Mouse (Mus musculus): ENCODE results near the gene Nbas.

The Nbas gene

GRCm38 (mm10) chr12:13539171-13539570 lies 270.2 kb downstream of the Nbas start:
- no peak for DNase-seq (ENCODE audit: low read depth)

GRCm38 (mm10) chr12:13543806-13544205 lies 274.9 kb downstream of the Nbas start:
- DNase-seq (ENCODE audit: low read depth) = no peak

GRCm38 (mm10) chr12:13563646-13564289 lies 294.8 kb downstream of the Nbas start:
- no peak for DNase-seq (ENCODE audit: low read depth)

- DNase-seq (ENCODE audit: low read depth) = no peak
Measured at GRCm38 (mm10) chr12:13564330-13564729, 295.4 kb downstream of the Nbas start.

GRCm38 (mm10) chr12:13566421-13566820 lies 297.5 kb downstream of the Nbas start:
- DNase-seq (ENCODE audit: low read depth) = no peak

- DNase-seq (ENCODE audit: low read depth) = no peak
Measured at GRCm38 (mm10) chr12:13575158-13575557, 306.2 kb downstream of the Nbas start.

- DNase-seq (ENCODE audit: low read depth) = peak; percentile 48
Measured at GRCm38 (mm10) chr12:13575605-13576600, 307.0 kb downstream of the Nbas start.

GRCm38 (mm10) chr12:13576761-13577160 lies 307.8 kb downstream of the Nbas start:
- DNase-seq (ENCODE audit: low read depth) = no peak

- DNase-seq (ENCODE audit: low read depth) = no peak
Measured at GRCm38 (mm10) chr12:13580796-13581195, 311.9 kb downstream of the Nbas start.

- DNase-seq (ENCODE audit: low read depth) = no peak
Measured at GRCm38 (mm10) chr12:13583386-13583785, 314.5 kb downstream of the Nbas start.

GRCm38 (mm10) chr12:13585527-13586156 lies 316.7 kb downstream of the Nbas start:
- no peak for DNase-seq (ENCODE audit: low read depth)

- no peak for DNase-seq (ENCODE audit: low read depth)
Measured at GRCm38 (mm10) chr12:13587675-13588074, 318.7 kb downstream of the Nbas start.

GRCm38 (mm10) chr12:13589021-13589420 lies 320.1 kb downstream of the Nbas start:
- no peak for DNase-seq (ENCODE audit: low read depth)

GRCm38 (mm10) chr12:13594746-13595469 lies 326.0 kb downstream of the Nbas start:
- DNase-seq (ENCODE audit: low read depth) = no peak

GRCm38 (mm10) chr12:13597026-13597425 lies 328.1 kb downstream of the Nbas start:
- DNase-seq (ENCODE audit: low read depth) = no peak

GRCm38 (mm10) chr12:13598545-13598944 lies 329.6 kb downstream of the Nbas start:
- no peak for DNase-seq (ENCODE audit: low read depth)

GRCm38 (mm10) chr12:13602414-13602813 lies 333.5 kb downstream of the Nbas start:
- no peak for DNase-seq (ENCODE audit: low read depth)

- DNase-seq (ENCODE audit: low read depth) = no peak
Measured at GRCm38 (mm10) chr12:13607021-13607420, 338.1 kb downstream of the Nbas start.

GRCm38 (mm10) chr12:13609027-13609426 lies 340.1 kb downstream of the Nbas start:
- no peak for DNase-seq (ENCODE audit: low read depth)

GRCm38 (mm10) chr12:13613041-13613440 lies 344.1 kb downstream of the Nbas start:
- DNase-seq (ENCODE audit: low read depth) = no peak

GRCm38 (mm10) chr12:13615661-13616060 lies 346.7 kb downstream of the Nbas start:
- DNase-seq (ENCODE audit: low read depth) = no peak

Measured in c-Kit-positive CD71-positive TER-119-negative erythroid progenitor cells, embryonic 14.5 days (primary cell).